Mouse (Mus musculus) neural tube, embryonic 12.5 days (tissue): ENCODE data around the gene Sh3rf1. TPM values are rescaled to one million over a fixed set of nuclear protein-coding genes. Genes with fewer than 3 reads are reported as not detected.

ENCODE experiments used
- ATAC-seq: fragments of 200-750 bp; cut with Nextera tagmentation; 2 replicates; pipeline ENCODE4 v1.8.0; 2017; ENCODE audit warnings: low read depth, mild to moderate bottlenecking, moderate TSS enrichment, moderate library complexity; ENCODE audit not compliant: low FRiP score
- H3K27ac ChIP-seq: fragments of 300-500 bp; sonication (generic); 2 replicates; pipeline ENCODE4 v1.5.1; 2016
- H3K27me3 ChIP-seq: fragments of 300-500 bp; sonication (generic); replicated peaks from 2 replicates; pipeline ENCODE4 v1.6.1; 2016; ENCODE audit warnings: mild to moderate bottlenecking
- H3K36me3 ChIP-seq: fragments of 300-500 bp; sonication (generic); 2 replicates; pipeline ENCODE4 v1.6.1; 2016; ENCODE audit warnings: mild to moderate bottlenecking
- H3K4me1 ChIP-seq: fragments of 300-500 bp; sonication (generic); 2 replicates; pipeline ENCODE4 v1.6.1; 2016
- H3K4me2 ChIP-seq: fragments of 300-500 bp; sonication (generic); replicated peaks from 2 replicates; pipeline ENCODE4 v1.6.1; 2016; ENCODE audit warnings: mild to moderate bottlenecking
- H3K4me3 ChIP-seq: fragments of 300-500 bp; sonication (generic); 2 replicates; pipeline ENCODE4 v1.5.1; 2016
- H3K9ac ChIP-seq: fragments of 300-500 bp; sonication (generic); 2 replicates; pipeline ENCODE4 v1.6.1; 2016; ENCODE audit warnings: mild to moderate bottlenecking
- H3K9me3 ChIP-seq: fragments of 300-500 bp; sonication (generic); 2 replicates; pipeline ENCODE4 v1.6.1; 2016; ENCODE audit warnings: mild to moderate bottlenecking
- WGBS: fragments of 180-500 bp; shearing (Covaris S2); methylation state at CpG from one replicate; pipeline ENCODE4 v1.1.7; 2016; 5-methylcytosine and 5-hydroxymethylcytosine counted together
- polyA plus RNA-seq: library from polyadenylated mRNA; unstranded; fragments of >200 nt; fragmentation: Nextera tagmentation; extraction: Ambion mirVana; gene quantifications from 2 replicates; pipeline ENCODE4 v1.2.1, GENCODE M21; 2016

The Sh3rf1 gene
- polyA plus RNA-seq, 1 experiment from 2014 or later: 25.2 TPM

GRCm38 (mm10) chr8:61244157-61244556 is 20.5 kb downstream of the Sh3rf1 start:
- 0 out of 2 replicates have a peak, but pooled peaks cover 4% of the 10 kb centered on the region for H3K4me1 ChIP-seq
- H3K27me3 ChIP-seq: no peaks in the 10 kb centered on the region
- no peak for ATAC-seq
- 96% methylated on average over 7 of the region's 7 CpGs for WGBS
- H3K36me3 ChIP-seq: peaks cover 4% of the 10 kb centered on the region; the same call in 1 of the 2 replicates
- H3K27ac ChIP-seq: no peak overlapping the region
- H3K4me2 ChIP-seq: no peak overlapping the region
- H3K9ac ChIP-seq: no peak overlapping the region
- no peaks in the 10 kb centered on the region; the same call in 1 of the 2 replicates for H3K9me3 ChIP-seq
- no peak overlapping the region for H3K4me3 ChIP-seq

GRCm38 (mm10) chr8:61247270-61248025 is 23.8 kb downstream of the Sh3rf1 start:
- H3K4me3 ChIP-seq: no peak overlapping the region
- H3K27me3 ChIP-seq: no peaks in the 10 kb centered on the region
- WGBS: 61% methylated on average over 13 of the region's 13 CpGs
- H3K4me1 ChIP-seq: 0 out of 2 replicates have a peak, but pooled peaks cover 4% of the 10 kb centered on the region
- ATAC-seq: peak; percentile 65
- no peak overlapping the region for H3K4me2 ChIP-seq
- H3K9me3 ChIP-seq: peaks cover 12% of the 10 kb centered on the region
- no peak overlapping the region for H3K27ac ChIP-seq
- H3K9ac ChIP-seq: no peak overlapping the region
- H3K36me3 ChIP-seq: peaks cover 11% of the 10 kb centered on the region

GRCm38 (mm10) chr8:61249511-61249910 is 25.8 kb downstream of the Sh3rf1 start:
- ATAC-seq: no peak
- no peak overlapping the region for H3K4me2 ChIP-seq
- no peaks in the 10 kb centered on the region for H3K27me3 ChIP-seq
- no peak overlapping the region for H3K27ac ChIP-seq
- H3K9me3 ChIP-seq: peaks cover 12% of the 10 kb centered on the region
- 93% methylated on average over 4 of the region's 4 CpGs for WGBS
- H3K9ac ChIP-seq: no peak overlapping the region
- 0 out of 2 replicates have a peak, but pooled peaks cover 4% of the 10 kb centered on the region for H3K4me1 ChIP-seq
- peaks cover 8% of the 10 kb centered on the region for H3K36me3 ChIP-seq
- no peak overlapping the region for H3K4me3 ChIP-seq

GRCm38 (mm10) chr8:61254196-61254595 is 30.5 kb downstream of the Sh3rf1 start:
- no peak for ATAC-seq
- Histone ChIP-seq H3K27me3 (no peaks in the 10 kb centered on the region), H3K4me1 (peaks cover 9% of the 10 kb centered on the region; the same call in 1 of the 2 replicates), H3K9me3 (peaks cover 15% of the 10 kb centered on the region), H3K36me3 (peaks cover 8% of the 10 kb centered on the region), H3K27ac (no peak overlapping the region), H3K4me2 (no peak overlapping the region), H3K9ac (no peak overlapping the region), H3K4me3 (no peak overlapping the region)
- 75% methylated on average over 5 of the region's 5 CpGs for WGBS

- Histone ChIP-seq H3K4me3 (no peak overlapping the region), H3K4me1 (peaks cover 18% of the 10 kb centered on the region; the same call in 1 of the 2 replicates), H3K27ac (no peak overlapping the region), H3K27me3 (no peaks in the 10 kb centered on the region), H3K9me3 (0 out of 2 replicates have a peak, but pooled peaks cover 3% of the 10 kb centered on the region), H3K36me3 (no peaks in the 10 kb centered on the region), H3K4me2 (no peak overlapping the region), H3K9ac (no peak overlapping the region)
- no peak for ATAC-seq
- 90% methylated on average over 9 of the region's 9 CpGs for WGBS
Measured at GRCm38 (mm10) chr8:61258828-61259227, 35.2 kb downstream of the Sh3rf1 start.

GRCm38 (mm10) chr8:61259526-61259925 is 35.9 kb downstream of the Sh3rf1 start:
- Histone ChIP-seq H3K36me3 (no peaks in the 10 kb centered on the region), H3K4me1 (peaks cover 18% of the 10 kb centered on the region; the same call in 1 of the 2 replicates)

GRCm38 (mm10) chr8:61260530-61260929 is 36.9 kb downstream of the Sh3rf1 start:
- WGBS: 83% methylated on average over 7 of the region's 7 CpGs
- H3K4me1 ChIP-seq: peaks cover 15% of the 10 kb centered on the region; the same call in 1 of the 2 replicates
- no peaks in the 10 kb centered on the region for H3K27me3 ChIP-seq
- no peak overlapping the region for H3K9ac ChIP-seq
- H3K36me3 ChIP-seq: no peaks in the 10 kb centered on the region
- H3K9me3 ChIP-seq: 0 out of 2 replicates have a peak, but pooled peaks cover 3% of the 10 kb centered on the region
- 0 out of 2 replicates have a peak overlapping the region, but pooled peaks have one; percentile 20 for H3K27ac ChIP-seq
- ATAC-seq: 0 out of 2 replicates have a peak, but pooled peaks have one; percentile 31
- H3K4me2 ChIP-seq: no peak overlapping the region
- H3K4me3 ChIP-seq: no peak overlapping the region

More at GRCm38 (mm10) chr8:61259526-61259925, 35.9 kb downstream of the Sh3rf1 start:
- Histone ChIP-seq H3K27ac (no peak overlapping the region), H3K9ac (no peak overlapping the region), H3K4me2 (no peak overlapping the region), H3K9me3 (0 out of 2 replicates have a peak, but pooled peaks cover 3% of the 10 kb centered on the region), H3K4me3 (no peak overlapping the region), H3K27me3 (no peaks in the 10 kb centered on the region)
- no peak for ATAC-seq
- WGBS: 96% methylated on average over 7 of the region's 7 CpGs

- Histone ChIP-seq H3K27ac (no peak overlapping the region), H3K4me2 (no peak overlapping the region), H3K4me1 (peaks cover 9% of the 10 kb centered on the region; the same call in 1 of the 2 replicates), H3K4me3 (no peak overlapping the region), H3K36me3 (no peaks in the 10 kb centered on the region), H3K9ac (no peak overlapping the region), H3K27me3 (no peaks in the 10 kb centered on the region), H3K9me3 (0 out of 2 replicates have a peak, but pooled peaks cover 3% of the 10 kb centered on the region)
- WGBS: 62% methylated on average over 4 of the region's 4 CpGs
- peak; percentile 22; the same call in 1 of the 2 replicates for ATAC-seq
Measured at GRCm38 (mm10) chr8:61261374-61261773, 37.7 kb downstream of the Sh3rf1 start.

- no peak for ATAC-seq
- peaks cover 9% of the 10 kb centered on the region; the same call in 1 of the 2 replicates for H3K4me1 ChIP-seq
- no peak overlapping the region for H3K4me2 ChIP-seq
- H3K27ac ChIP-seq: no peak overlapping the region
- no peaks in the 10 kb centered on the region for H3K27me3 ChIP-seq
- H3K36me3 ChIP-seq: no peaks in the 10 kb centered on the region
- 93% methylated on average over 4 of the region's 4 CpGs for WGBS
- no peak overlapping the region for H3K4me3 ChIP-seq
- H3K9me3 ChIP-seq: 0 out of 2 replicates have a peak, but pooled peaks cover 3% of the 10 kb centered on the region
- H3K9ac ChIP-seq: no peak overlapping the region
Measured at GRCm38 (mm10) chr8:61263691-61264090, 40.0 kb downstream of the Sh3rf1 start.

- Histone ChIP-seq H3K4me3 (no peak overlapping the region), H3K36me3 (no peaks in the 10 kb centered on the region), H3K9ac (no peak overlapping the region), H3K4me1 (peaks cover 9% of the 10 kb centered on the region; the same call in 1 of the 2 replicates), H3K4me2 (no peak overlapping the region), H3K27ac (no peak overlapping the region), H3K9me3 (no peaks in the 10 kb centered on the region), H3K27me3 (no peaks in the 10 kb centered on the region)
- ATAC-seq: no peak
- WGBS: 86% methylated on average over 7 of the region's 7 CpGs
Measured at GRCm38 (mm10) chr8:61264881-61265280, 41.2 kb downstream of the Sh3rf1 start.

GRCm38 (mm10) chr8:61265390-61265789 is 41.7 kb downstream of the Sh3rf1 start:
- H3K4me2 ChIP-seq: no peak overlapping the region
- peaks cover 9% of the 10 kb centered on the region; the same call in 1 of the 2 replicates for H3K4me1 ChIP-seq
- H3K36me3 ChIP-seq: no peaks in the 10 kb centered on the region
- WGBS: 82% methylated on average over 5 of the region's 5 CpGs
- H3K9me3 ChIP-seq: no peaks in the 10 kb centered on the region
- no peaks in the 10 kb centered on the region for H3K27me3 ChIP-seq
- ATAC-seq: no peak
- no peak overlapping the region for H3K27ac ChIP-seq
- H3K9ac ChIP-seq: no peak overlapping the region
- no peak overlapping the region for H3K4me3 ChIP-seq

GRCm38 (mm10) chr8:61267061-61267460 is 43.4 kb downstream of the Sh3rf1 start:
- Histone ChIP-seq H3K4me1 (0 out of 2 replicates have a peak, but pooled peaks cover 3% of the 10 kb centered on the region), H3K9ac (no peak overlapping the region), H3K4me2 (no peak overlapping the region), H3K4me3 (no peak overlapping the region), H3K27me3 (no peaks in the 10 kb centered on the region), H3K9me3 (no peaks in the 10 kb centered on the region), H3K27ac (no peak overlapping the region), H3K36me3 (no peaks in the 10 kb centered on the region)
- 94% methylated on average over 1 of the region's 1 CpGs for WGBS
- no peak for ATAC-seq
